In the genomic region with DNA sequence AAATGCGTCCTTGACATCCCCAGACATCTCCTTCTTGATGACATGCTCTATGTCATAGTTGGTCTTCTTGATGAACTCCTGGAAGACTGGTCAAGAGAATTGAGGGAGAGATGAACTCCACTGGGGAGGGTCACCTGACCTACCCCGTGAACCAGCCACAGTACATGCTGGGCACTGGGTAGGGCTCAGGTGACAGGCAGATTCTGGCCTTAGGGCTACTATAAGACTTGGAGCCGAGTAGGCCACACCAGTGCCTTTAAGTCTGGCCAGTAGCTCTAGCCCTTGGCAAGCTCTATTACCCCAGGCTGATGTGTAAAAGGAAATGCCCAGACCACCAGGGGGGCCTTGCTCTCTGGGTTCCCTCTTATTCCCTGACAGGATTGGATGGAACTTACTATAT, we compare ENCODE assay signal across 22 mouse cellular contexts. TPM values are rescaled to one million over a fixed set of nuclear protein-coding genes. Genes with fewer than 3 reads are reported as not detected.
DNase-seq lines count a peak whose midpoint lies in the region; ATAC-seq lines count a peak whose summit lies in the region.
"Had no signal": no experiment of that assay in that cellular context is flagged by ENCODE, and none has a peak within 500 bp of the region (broad histone marks: within the 10 kb centered on the region; RNA-seq: fewer than 3 reads in every experiment).

No protein-coding gene starts in this region.

- 0 out of 2 replicates have a peak, but pooled peaks have one; percentile 17 for ATAC-seq in heart, embryonic 12.5 days (ENCODE audit: insufficient number of reproducible peaks, low FRiP score)
- ATAC-seq in liver, embryonic 16.5 days (ENCODE audit: low read depth) = peak; percentile 41; the same call in 1 of the 2 replicates
- ATAC-seq in liver, embryonic 11.5 days (replicated peaks; ENCODE audit: low FRiP score) = no peak

- intact Hi-C loops in gastrocnemius, postnatal 14 days (cut with DNase I; ENCODE audit: low total_unique reads) = loop anchor here (5.0 kb wide), 1 partner anchor 108 kb away; no protein-coding TSS in a partner anchor

- no peaks in the 10 kb centered on the region for H3K27me3 ChIP-seq in heart, embryonic 12.5 days (replicated peaks)
- H3K27me3 ChIP-seq in liver, embryonic 16.5 days (ENCODE audit: control insufficient read depth, insufficient read depth, low read depth, low read length) = no peaks in the 10 kb centered on the region
- no peaks in the 10 kb centered on the region for H3K27me3 ChIP-seq in liver, embryonic 11.5 days (replicated peaks; ENCODE audit: control insufficient read depth, insufficient read depth, low read length)
- H3K27me3 ChIP-seq: embryonic facial prominence, embryonic 15.5 days; forebrain, embryonic 12.5 days had no signal

- H3K27ac ChIP-seq in heart, embryonic 12.5 days (ENCODE audit: poor library complexity, severe bottlenecking) = no peak overlapping the region
- H3K27ac ChIP-seq in liver, embryonic 16.5 days (ENCODE audit: low read length) = no peak overlapping the region
- no peak overlapping the region for H3K27ac ChIP-seq in liver, embryonic 11.5 days (ENCODE audit: low read depth, low read length)
- H3K27ac ChIP-seq: embryonic facial prominence, embryonic 15.5 days; forebrain, embryonic 12.5 days; heart, adult 2 months had no signal

- H3K36me3 ChIP-seq in heart, embryonic 12.5 days = peaks cover 93% of the 10 kb centered on the region
- peaks cover 14% of the 10 kb centered on the region for H3K36me3 ChIP-seq in liver, embryonic 16.5 days (ENCODE audit: control insufficient read depth, insufficient read depth)
- peaks cover 30% of the 10 kb centered on the region; the same call in 1 of the 2 replicates for H3K36me3 ChIP-seq in liver, embryonic 11.5 days (ENCODE audit: control insufficient read depth, insufficient read depth, low read length)
- H3K36me3 ChIP-seq: forebrain, embryonic 12.5 days had no signal

- no peak overlapping the region for H3K4me3 ChIP-seq in heart, embryonic 12.5 days
- H3K4me3 ChIP-seq in liver, embryonic 16.5 days (ENCODE audit: low read depth, low read length) = no peak overlapping the region
- no peak overlapping the region for H3K4me3 ChIP-seq in liver, embryonic 11.5 days (ENCODE audit: low read depth, low read length)
- H3K4me3 ChIP-seq: embryonic facial prominence, embryonic 15.5 days; forebrain, embryonic 12.5 days; heart, adult 2 months had no signal

- no peak overlapping the region for H3K9ac ChIP-seq in heart, embryonic 12.5 days
- H3K9ac ChIP-seq in liver, embryonic 16.5 days (ENCODE audit: low read depth, low read length) = no peak overlapping the region
- no peak overlapping the region for H3K9ac ChIP-seq in liver, embryonic 11.5 days (ENCODE audit: low read depth, low read length)
- H3K9ac ChIP-seq: embryonic facial prominence, embryonic 15.5 days; forebrain, embryonic 12.5 days; forebrain, postnatal 0 days had no signal

- H3K4me1 ChIP-seq in heart, embryonic 12.5 days (replicated peaks) = peaks cover 29% of the 10 kb centered on the region
- H3K4me1 ChIP-seq in liver, embryonic 16.5 days (ENCODE audit: control insufficient read depth, low read depth, low read length) = no peaks in the 10 kb centered on the region
- no peaks in the 10 kb centered on the region for H3K4me1 ChIP-seq in liver, embryonic 11.5 days (replicated peaks; ENCODE audit: control insufficient read depth, insufficient read depth, low read length)
- H3K4me1 ChIP-seq: embryonic facial prominence, embryonic 15.5 days; forebrain, embryonic 12.5 days had no signal

- peak; percentile 17 to 47 for DNase-seq in gastrocnemius, adult 8-10 months (ENCODE audit: low spot score in 2 of 2)
- DNase-seq in gastrocnemius, postnatal 14 days = no peak
- DNase-seq in heart, postnatal 4 days = no peak
- no peak for DNase-seq in liver, embryonic 11.5 days (ENCODE audit: low spot score)
- no peak for DNase-seq in adrenal gland, adult 18-20 months (ENCODE audit: low spot score in 2 of 2)
- DNase-seq: adrenal gland, adult 2 months; adrenal gland, postnatal 36 days; cerebellum, adult 18-20 months; cerebellum, postnatal 10 days; forebrain, postnatal 0 days; kidney, adult 9 months; kidney, postnatal 14 days; liver; lung, adult 2 months; lung, postnatal 14 days; midbrain, embryonic 14.5 days; thymus, postnatal 4 days had no signal

- 72% methylated on average over 3 of the region's 3 CpGs for WGBS in heart, embryonic 12.5 days
- whole genome bisulfite sequencing in liver, embryonic 16.5 days (ENCODE audit: insufficient replicate concordance) = 73% methylated on average over 3 of the region's 3 CpGs
- WGBS in liver, embryonic 11.5 days = 71% methylated on average over 3 of the region's 3 CpGs

- H3K4me2 ChIP-seq in heart, embryonic 12.5 days = no peak overlapping the region
- no peak overlapping the region for H3K4me2 ChIP-seq in liver, embryonic 16.5 days (ENCODE audit: low read depth, low read length)
- no peak overlapping the region for H3K4me2 ChIP-seq in liver, embryonic 11.5 days
- H3K4me2 ChIP-seq: embryonic facial prominence, embryonic 15.5 days; forebrain, embryonic 12.5 days had no signal

- H3K9me3 ChIP-seq in heart, embryonic 12.5 days (replicated peaks) = no peaks in the 10 kb centered on the region; the same call in 1 of the 2 replicates
- H3K9me3 ChIP-seq in liver, embryonic 16.5 days (replicated peaks; ENCODE audit: control insufficient read depth, low read length) = no peaks in the 10 kb centered on the region
- H3K9me3 ChIP-seq in liver, embryonic 11.5 days (ENCODE audit: control insufficient read depth, low read length) = no peaks in the 10 kb centered on the region
- H3K9me3 ChIP-seq: embryonic facial prominence, embryonic 15.5 days; forebrain, embryonic 12.5 days had no signal

RNA-seq across cellular contexts. Expression of a gene that starts 22.4 kb away (rescaled TPM):
- 10 to 100 TPM; 33.2 to 42.3 (median 37.1) TPM for total RNA-seq in gastrocnemius, adult 8-10 months (2022)
- total RNA-seq in gastrocnemius, postnatal 14 days (2021) = 10 to 100 TPM; 28.8 to 31.1 TPM
- polyA plus RNA-seq in heart, embryonic 12.5 days (2016; fragmentation: Nextera tagmentation; extraction: Ambion mirVana) = 23.1 and 23.6 TPM in 2 replicates
- 10 to 100 TPM; 29.5 to 33.7 TPM for total RNA-seq in heart, postnatal 4 days (2021)
- polyA plus RNA-seq in liver, embryonic 16.5 days (2015; fragmentation: Nextera tagmentation; extraction: Ambion mirVana) = 5.2 and 6.5 TPM in 2 replicates
- 11.4 and 12.1 TPM in 2 replicates for polyA plus RNA-seq in liver, embryonic 11.5 days (2014; fragmentation: Nextera tagmentation; extraction: Ambion mirVana)
- 10 to 100 TPM; 63.7 to 85.8 TPM for total RNA-seq in adrenal gland, adult 18-20 months (2021)

RNA-seq across cellular contexts. Expression of a gene that starts 48.2 kb away (rescaled TPM):
- total RNA-seq in gastrocnemius, adult 8-10 months (2022) = 100 to 1,000 TPM; 160 to 179 (median 170) TPM
- total RNA-seq in gastrocnemius, postnatal 14 days (2021) = 100 to 1,000 TPM; 222 to 236 TPM
- 335 and 339 TPM in 2 replicates for polyA plus RNA-seq in heart, embryonic 12.5 days (2016; fragmentation: Nextera tagmentation; extraction: Ambion mirVana)
- total RNA-seq in heart, postnatal 4 days (2021) = 100 to 1,000 TPM; 355 to 365 TPM
- 56.9 and 66.1 TPM in 2 replicates for polyA plus RNA-seq in liver, embryonic 16.5 days (2015; fragmentation: Nextera tagmentation; extraction: Ambion mirVana)
- 78.5 and 86.6 TPM in 2 replicates for polyA plus RNA-seq in liver, embryonic 11.5 days (2014; fragmentation: Nextera tagmentation; extraction: Ambion mirVana)
- total RNA-seq in adrenal gland, adult 18-20 months (2021) = 100 to 1,000 TPM; 123 to 197 TPM

Comparison
In these comparisons a context has a peak if more than half of its experiments do, and no peak if none do; other contexts are left out.
1. DNase-seq: peak in gastrocnemius, adult 8-10 months (2 of 2); none in gastrocnemius, postnatal 14 days (single experiment), heart, postnatal 4 days (single experiment), liver, embryonic 11.5 days (single experiment) and adrenal gland, adult 18-20 months (0 of 2).